Mouse (Mus musculus): Measurements from ENCODE around the gene Cfap300. TPM values are rescaled to one million over a fixed set of nuclear protein-coding genes. Genes with fewer than 3 reads are reported as not detected.

Cfap300 gene
- 5.5 and 6.0 TPM in 2 replicates for polyA plus RNA-seq (2015; fragmentation: Nextera tagmentation; extraction: Ambion mirVana)

GRCm38 (mm10) chr9:8042338-8043043, at the start of gene Cfap300:
Cfap300 (minus strand) TSS chr9:8042823.
- H3K4me2 ChIP-seq (ENCODE audit: low read depth, low read length) = peak within 1 kb of the TSS; percentile 72
- H3K36me3 ChIP-seq (ENCODE audit: control insufficient read depth, insufficient read depth) = no peaks in the 10 kb centered on the region
- WGBS = under 1% methylated on average over 39 of the region's 39 CpGs
- peak within 1 kb of the TSS; percentile 59 for H3K27ac ChIP-seq (ENCODE audit: low read length)
- peak within 1 kb of the TSS; percentile 78 for H3K9ac ChIP-seq (ENCODE audit: low read length)
- H3K4me3 ChIP-seq (ENCODE audit: low read length) = peak within 1 kb of the TSS; percentile 76
- peak; percentile 98 for ATAC-seq (replicated peaks; ENCODE audit: extremely low read depth, insufficient read depth, low FRiP score)
- H3K4me1 ChIP-seq (ENCODE audit: control insufficient read depth, insufficient read depth, low read length) = no peaks in the 10 kb centered on the region
- no peaks in the 10 kb centered on the region for H3K9me3 ChIP-seq (replicated peaks; ENCODE audit: control insufficient read depth, low read length)
- H3K27me3 ChIP-seq (ENCODE audit: control insufficient read depth, insufficient read depth, low read length) = no peaks in the 10 kb centered on the region

GRCm38 (mm10) chr9:8078882-8079281, 36.3 kb upstream of the Cfap300 start:
- no peak overlapping the region for H3K4me2 ChIP-seq (ENCODE audit: low read depth, low read length)
- 86% methylated on average over 5 of the region's 5 CpGs for WGBS
- H3K9ac ChIP-seq (ENCODE audit: low read length) = no peak overlapping the region
- no peak overlapping the region for H3K27ac ChIP-seq (ENCODE audit: low read length)
- H3K9me3 ChIP-seq (replicated peaks; ENCODE audit: control insufficient read depth, low read length) = no peaks in the 10 kb centered on the region
- H3K4me1 ChIP-seq (ENCODE audit: control insufficient read depth, insufficient read depth, low read length) = no peaks in the 10 kb centered on the region
- H3K27me3 ChIP-seq (ENCODE audit: control insufficient read depth, insufficient read depth, low read length) = no peaks in the 10 kb centered on the region
- no peak for ATAC-seq (replicated peaks; ENCODE audit: extremely low read depth, insufficient read depth, low FRiP score)
- no peaks in the 10 kb centered on the region for H3K36me3 ChIP-seq (ENCODE audit: control insufficient read depth, insufficient read depth)
- H3K4me3 ChIP-seq (ENCODE audit: low read length) = no peak overlapping the region

GRCm38 (mm10) chr9:8074345-8074744, 31.7 kb upstream of the Cfap300 start:
- Histone ChIP-seq H3K9ac (ENCODE audit: low read length) (no peak overlapping the region), H3K9me3 (replicated peaks; ENCODE audit: control insufficient read depth, low read length) (no peaks in the 10 kb centered on the region), H3K4me2 (ENCODE audit: low read depth, low read length) (no peak overlapping the region), H3K27me3 (ENCODE audit: control insufficient read depth, insufficient read depth, low read length) (no peaks in the 10 kb centered on the region), H3K36me3 (ENCODE audit: control insufficient read depth, insufficient read depth) (no peaks in the 10 kb centered on the region), H3K4me1 (ENCODE audit: control insufficient read depth, insufficient read depth, low read length) (no peaks in the 10 kb centered on the region), H3K4me3 (ENCODE audit: low read length) (no peak overlapping the region), H3K27ac (ENCODE audit: low read length) (no peak overlapping the region)
- ATAC-seq (replicated peaks; ENCODE audit: extremely low read depth, insufficient read depth, low FRiP score) = no peak

GRCm38 (mm10) chr9:8073203-8073755, 30.7 kb upstream of the Cfap300 start:
- no peak overlapping the region for H3K27ac ChIP-seq (ENCODE audit: low read length)

GRCm38 (mm10) chr9:8059636-8060035, 17.0 kb upstream of the Cfap300 start:
- no peak overlapping the region for H3K4me3 ChIP-seq (ENCODE audit: low read length)
- no peaks in the 10 kb centered on the region for H3K4me1 ChIP-seq (ENCODE audit: control insufficient read depth, insufficient read depth, low read length)
- WGBS = 58% methylated on average over 3 of the region's 3 CpGs
- no peaks in the 10 kb centered on the region for H3K9me3 ChIP-seq (replicated peaks; ENCODE audit: control insufficient read depth, low read length)
- H3K27me3 ChIP-seq (ENCODE audit: control insufficient read depth, insufficient read depth, low read length) = no peaks in the 10 kb centered on the region
- H3K9ac ChIP-seq (ENCODE audit: low read length) = no peak overlapping the region
- no peak overlapping the region for H3K27ac ChIP-seq (ENCODE audit: low read length)
- no peaks in the 10 kb centered on the region for H3K36me3 ChIP-seq (ENCODE audit: control insufficient read depth, insufficient read depth)
- ATAC-seq (replicated peaks; ENCODE audit: extremely low read depth, insufficient read depth, low FRiP score) = no peak
- no peak overlapping the region for H3K4me2 ChIP-seq (ENCODE audit: low read depth, low read length)

More at GRCm38 (mm10) chr9:8073203-8073755, 30.7 kb upstream of the Cfap300 start:
- H3K4me1 ChIP-seq (ENCODE audit: control insufficient read depth, insufficient read depth, low read length) = no peaks in the 10 kb centered on the region
- no peak overlapping the region for H3K9ac ChIP-seq (ENCODE audit: low read length)
- no peak overlapping the region for H3K4me2 ChIP-seq (ENCODE audit: low read depth, low read length)
- no peak for ATAC-seq (replicated peaks; ENCODE audit: extremely low read depth, insufficient read depth, low FRiP score)
- no peak overlapping the region for H3K4me3 ChIP-seq (ENCODE audit: low read length)
- 90% methylated on average over 3 of the region's 3 CpGs for WGBS
- no peaks in the 10 kb centered on the region for H3K36me3 ChIP-seq (ENCODE audit: control insufficient read depth, insufficient read depth)
- no peaks in the 10 kb centered on the region for H3K27me3 ChIP-seq (ENCODE audit: control insufficient read depth, insufficient read depth, low read length)
- H3K9me3 ChIP-seq (replicated peaks; ENCODE audit: control insufficient read depth, low read length) = no peaks in the 10 kb centered on the region

GRCm38 (mm10) chr9:8054831-8055230, 12.2 kb upstream of the Cfap300 start:
- H3K27ac ChIP-seq (ENCODE audit: low read length) = no peak overlapping the region
- no peaks in the 10 kb centered on the region for H3K4me1 ChIP-seq (ENCODE audit: control insufficient read depth, insufficient read depth, low read length)
- H3K36me3 ChIP-seq (ENCODE audit: control insufficient read depth, insufficient read depth) = no peaks in the 10 kb centered on the region
- 6% methylated on average over 1 of the region's 1 CpGs for WGBS
- no peaks in the 10 kb centered on the region for H3K27me3 ChIP-seq (ENCODE audit: control insufficient read depth, insufficient read depth, low read length)
- H3K4me2 ChIP-seq (ENCODE audit: low read depth, low read length) = no peak overlapping the region
- ATAC-seq (replicated peaks; ENCODE audit: extremely low read depth, insufficient read depth, low FRiP score) = no peak
- no peaks in the 10 kb centered on the region for H3K9me3 ChIP-seq (replicated peaks; ENCODE audit: control insufficient read depth, low read length)
- H3K4me3 ChIP-seq (ENCODE audit: low read length) = no peak overlapping the region
- no peak overlapping the region for H3K9ac ChIP-seq (ENCODE audit: low read length)

GRCm38 (mm10) chr9:8043044-8043387, 393 bp upstream of the Cfap300 start:
- Histone ChIP-seq H3K4me3 (ENCODE audit: low read length) (peak overlapping the region; percentile 76), H3K9me3 (replicated peaks; ENCODE audit: control insufficient read depth, low read length) (no peaks in the 10 kb centered on the region), H3K9ac (ENCODE audit: low read length) (peak overlapping the region; percentile 4; the same call in 1 of the 2 replicates), H3K4me1 (ENCODE audit: control insufficient read depth, insufficient read depth, low read length) (no peaks in the 10 kb centered on the region), H3K27me3 (ENCODE audit: control insufficient read depth, insufficient read depth, low read length) (no peaks in the 10 kb centered on the region), H3K27ac (ENCODE audit: low read length) (peak overlapping the region; percentile 5), H3K4me2 (ENCODE audit: low read depth, low read length) (peak overlapping the region; percentile 72), H3K36me3 (ENCODE audit: control insufficient read depth, insufficient read depth) (no peaks in the 10 kb centered on the region)
- ATAC-seq (replicated peaks; ENCODE audit: extremely low read depth, insufficient read depth, low FRiP score) = peak; percentile 14; the same call in 1 of the 2 replicates
- 16% methylated on average over 5 of the region's 5 CpGs for WGBS

GRCm38 (mm10) chr9:8035546-8035945, 7.1 kb downstream of the Cfap300 start:
- ATAC-seq (replicated peaks; ENCODE audit: extremely low read depth, insufficient read depth, low FRiP score) = 0 out of 2 replicates have a peak, but pooled peaks have one; percentile 14
- Histone ChIP-seq H3K4me1 (ENCODE audit: control insufficient read depth, insufficient read depth, low read length) (peaks cover 4% of the 10 kb centered on the region; the same call in 1 of the 2 replicates), H3K4me2 (ENCODE audit: low read depth, low read length) (peak overlapping the region; percentile 19; the same call in 1 of the 2 replicates), H3K27me3 (ENCODE audit: control insufficient read depth, insufficient read depth, low read length) (no peaks in the 10 kb centered on the region), H3K9ac (ENCODE audit: low read length) (no peak overlapping the region), H3K36me3 (ENCODE audit: control insufficient read depth, insufficient read depth) (no peaks in the 10 kb centered on the region), H3K27ac (ENCODE audit: low read length) (no peak overlapping the region), H3K9me3 (replicated peaks; ENCODE audit: control insufficient read depth, low read length) (no peaks in the 10 kb centered on the region), H3K4me3 (ENCODE audit: low read length) (no peak overlapping the region)
- WGBS = 23% methylated on average over 7 of the region's 7 CpGs

GRCm38 (mm10) chr9:8035091-8035490, 7.5 kb downstream of the Cfap300 start:
- WGBS = 46% methylated on average over 4 of the region's 4 CpGs
- Histone ChIP-seq H3K36me3 (ENCODE audit: control insufficient read depth, insufficient read depth) (no peaks in the 10 kb centered on the region), H3K9me3 (replicated peaks; ENCODE audit: control insufficient read depth, low read length) (no peaks in the 10 kb centered on the region), H3K4me1 (ENCODE audit: control insufficient read depth, insufficient read depth, low read length) (peaks cover 4% of the 10 kb centered on the region; the same call in 1 of the 2 replicates), H3K9ac (ENCODE audit: low read length) (no peak overlapping the region), H3K27me3 (ENCODE audit: control insufficient read depth, insufficient read depth, low read length) (no peaks in the 10 kb centered on the region), H3K4me3 (ENCODE audit: low read length) (no peak overlapping the region), H3K27ac (ENCODE audit: low read length) (no peak overlapping the region), H3K4me2 (ENCODE audit: low read depth, low read length) (no peak overlapping the region)
- no peak for ATAC-seq (replicated peaks; ENCODE audit: extremely low read depth, insufficient read depth, low FRiP score)
